Mouse (Mus musculus): ENCODE data around the gene Nubp2. TPM values are rescaled to one million over a fixed set of nuclear protein-coding genes. Genes with fewer than 3 reads are reported as not detected.

The Nubp2 gene
- polyA plus RNA-seq, 1 experiment from 2014 or later, result 75.4 TPM

GRCm38 (mm10) chr17:24850773-24851127 is 35.4 kb downstream of the Nubp2 start:
- peaks cover 4% of the 10 kb centered on the region; the same call in 1 of the 2 replicates for H3K27me3 ChIP-seq (replicated peaks)
- peaks cover 7% of the 10 kb centered on the region for H3K36me3 ChIP-seq
- peak overlapping the region; percentile 78 for H3K4me3 ChIP-seq
- no peaks in the 10 kb centered on the region for H3K9me3 ChIP-seq
- WGBS, result 2% methylated on average over 20 of the region's 20 CpGs
- peaks cover 17% of the 10 kb centered on the region; the same call in 1 of the 2 replicates for H3K4me1 ChIP-seq
- peak overlapping the region; percentile 67 for H3K9ac ChIP-seq
- peak overlapping the region; percentile 92 for H3K4me2 ChIP-seq (replicated peaks)
- no peak overlapping the region; the same call in 1 of the 2 replicates for H3K27ac ChIP-seq
- no peak; the same call in 1 of the 2 replicates for ATAC-seq (ENCODE audit: low FRiP score, low read depth)

DNA sequence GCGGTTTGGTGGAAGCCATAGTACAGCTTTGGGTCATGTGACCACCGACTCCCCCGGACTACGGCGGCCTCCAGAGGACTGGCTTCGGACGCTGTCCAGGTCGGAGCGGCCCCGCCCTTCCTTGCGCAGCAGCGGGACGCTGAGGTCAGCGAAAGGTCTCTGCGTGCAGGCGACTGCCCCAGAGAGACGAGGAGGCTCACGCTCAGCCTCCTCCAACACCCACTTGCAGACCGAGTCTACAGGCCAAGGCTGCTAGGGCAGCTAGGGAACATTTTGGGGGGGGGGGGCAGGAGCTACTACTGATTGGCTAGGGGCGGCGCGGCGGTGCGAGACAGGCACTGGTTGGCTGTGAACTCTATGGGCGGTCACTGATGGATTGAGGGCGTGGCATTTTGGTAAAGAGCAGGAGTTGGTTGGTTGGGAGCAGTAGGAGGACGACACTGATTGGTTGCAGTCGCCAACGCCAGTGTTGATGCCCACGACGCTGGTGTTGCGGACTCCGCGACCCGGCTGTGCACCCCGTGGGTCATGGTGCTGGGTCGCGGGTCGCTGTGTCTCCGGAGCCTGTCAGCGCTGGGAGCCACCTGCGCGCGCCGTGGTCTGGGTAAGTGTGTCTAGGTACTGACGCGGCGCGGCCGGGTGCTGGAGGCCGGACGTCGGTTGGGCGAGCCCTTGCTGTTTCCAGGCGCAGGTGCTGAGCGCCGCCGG is 35.9 kb downstream of the Nubp2 start, which contains the start of gene Fahd1:
Gene Fahd1 (minus strand): TSS at position 300 of the 708 bp plus-strand sequence.
- under 1% methylated on average over 58 of the region's 58 CpGs for WGBS
- Histone ChIP-seq H3K9ac (peak within 1 kb of the TSS; percentile 77), H3K27ac (peak within 1 kb of the TSS; percentile 84), H3K36me3 (peaks cover 7% of the 10 kb centered on the region), H3K9me3 (no peaks in the 10 kb centered on the region), H3K4me1 (peaks cover 17% of the 10 kb centered on the region; the same call in 1 of the 2 replicates), H3K4me2 (replicated peaks) (peak within 1 kb of the TSS; percentile 92), H3K27me3 (replicated peaks) (peaks cover 4% of the 10 kb centered on the region; the same call in 1 of the 2 replicates), H3K4me3 (peak within 1 kb of the TSS; percentile 78)
- peak; percentile 100 for ATAC-seq (ENCODE audit: low FRiP score, low read depth)

GRCm38 (mm10) chr17:24849733-24850064 is 36.5 kb downstream of the Nubp2 start:
- WGBS, result under 1% methylated on average over 21 of the region's 21 CpGs
- peak overlapping the region; percentile 92 for H3K4me2 ChIP-seq (replicated peaks)
- peaks cover 4% of the 10 kb centered on the region; the same call in 1 of the 2 replicates for H3K27me3 ChIP-seq (replicated peaks)
- peaks cover 7% of the 10 kb centered on the region for H3K36me3 ChIP-seq
- H3K9ac ChIP-seq, result peak overlapping the region; percentile 77
- H3K27ac ChIP-seq, result no peak overlapping the region
- H3K4me3 ChIP-seq, result peak overlapping the region; percentile 78
- H3K9me3 ChIP-seq, result no peaks in the 10 kb centered on the region
- H3K4me1 ChIP-seq, result peaks cover 17% of the 10 kb centered on the region; the same call in 1 of the 2 replicates
- peak; percentile 73 for ATAC-seq (ENCODE audit: low FRiP score, low read depth)

- H3K36me3 ChIP-seq, result peaks cover 5% of the 10 kb centered on the region
- peaks cover 4% of the 10 kb centered on the region; the same call in 1 of the 2 replicates for H3K27me3 ChIP-seq (replicated peaks)
- ATAC-seq (ENCODE audit: low FRiP score, low read depth), result no peak
- H3K4me2 ChIP-seq (replicated peaks), result peak overlapping the region; percentile 92
- H3K9ac ChIP-seq, result no peak overlapping the region
- no peak overlapping the region for H3K4me3 ChIP-seq
- H3K27ac ChIP-seq, result no peak overlapping the region
- H3K9me3 ChIP-seq, result no peaks in the 10 kb centered on the region
- peaks cover 17% of the 10 kb centered on the region; the same call in 1 of the 2 replicates for H3K4me1 ChIP-seq
Observed at GRCm38 (mm10) chr17:24848600-24849031, 37.5 kb downstream of the Nubp2 start.

DNA sequence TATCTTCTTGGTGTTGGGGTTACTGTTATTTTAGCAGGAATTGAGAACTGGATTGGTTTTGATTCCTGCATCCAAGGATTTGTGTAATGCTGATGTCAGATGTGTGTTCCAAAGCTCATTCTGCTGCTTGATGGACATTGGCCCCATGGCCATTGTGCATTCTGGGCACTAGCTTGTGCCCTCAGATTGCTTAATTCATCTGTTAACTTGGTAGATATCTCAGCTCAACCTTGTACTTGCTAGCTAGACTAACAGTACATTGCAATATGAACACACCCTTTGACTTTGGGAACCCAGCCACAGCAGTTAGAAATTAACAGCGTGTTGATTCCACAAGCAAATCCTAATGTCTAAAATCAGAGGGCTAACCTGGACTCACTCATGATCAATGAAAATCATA is 38.8 kb downstream of the Nubp2 start:
- Histone ChIP-seq H3K27me3 (replicated peaks) (peaks cover 4% of the 10 kb centered on the region; the same call in 1 of the 2 replicates), H3K9ac (no peak overlapping the region), H3K4me2 (replicated peaks) (no peak overlapping the region), H3K4me1 (peaks cover 17% of the 10 kb centered on the region; the same call in 1 of the 2 replicates), H3K9me3 (no peaks in the 10 kb centered on the region), H3K4me3 (no peak overlapping the region), H3K36me3 (no peaks in the 10 kb centered on the region), H3K27ac (no peak overlapping the region)
- WGBS, result 98% methylated on average over 1 of the region's 1 CpGs
- no peak for ATAC-seq (ENCODE audit: low FRiP score, low read depth)

DNA sequence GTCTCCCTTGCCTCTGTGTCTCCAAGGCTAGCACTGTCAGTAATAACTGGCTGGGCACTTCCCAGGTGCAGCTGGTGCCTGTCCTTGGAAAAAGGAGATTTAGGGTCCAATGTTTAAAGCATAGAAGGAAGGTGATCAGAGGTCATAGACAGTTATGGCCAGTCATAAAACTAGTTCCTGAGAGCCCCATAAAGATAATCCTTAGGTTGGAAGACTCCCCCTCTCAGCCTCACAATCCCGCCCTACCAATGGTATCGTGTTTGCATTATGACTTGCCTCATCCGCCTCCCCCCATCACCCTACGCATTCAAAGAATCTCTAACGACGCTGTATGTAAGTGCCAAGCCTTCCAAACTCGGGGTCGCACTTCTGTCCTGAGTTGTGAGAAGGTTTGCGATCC is 41.6 kb downstream of the Nubp2 start:
- Histone ChIP-seq H3K9me3 (no peaks in the 10 kb centered on the region), H3K36me3 (no peaks in the 10 kb centered on the region), H3K27me3 (replicated peaks) (peaks cover 3% of the 10 kb centered on the region; the same call in 1 of the 2 replicates), H3K4me3 (no peak overlapping the region), H3K9ac (no peak overlapping the region), H3K4me1 (peaks cover 6% of the 10 kb centered on the region; the same call in 1 of the 2 replicates), H3K27ac (no peak overlapping the region), H3K4me2 (replicated peaks) (no peak overlapping the region)
- WGBS, result 44% methylated on average over 9 of the region's 9 CpGs
- no peak for ATAC-seq (ENCODE audit: low FRiP score, low read depth)

DNA sequence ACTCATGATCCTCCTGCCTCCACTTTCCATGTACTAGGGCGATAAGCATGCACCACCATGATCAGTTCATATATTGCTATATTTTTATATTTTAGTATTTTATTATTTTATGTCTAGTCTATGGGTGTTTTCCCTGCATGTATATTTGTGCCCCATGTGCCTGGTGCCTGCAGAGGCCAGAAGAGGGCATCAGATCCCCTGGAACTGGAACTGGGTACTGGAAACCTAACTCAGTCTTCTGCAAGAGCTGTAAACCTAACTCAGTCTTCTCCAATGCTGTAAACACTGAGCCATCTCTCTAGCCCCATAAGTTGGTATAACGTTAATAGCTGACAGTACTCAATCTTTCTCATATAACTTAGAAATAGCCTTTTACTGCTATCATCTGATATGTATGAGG is 43.5 kb downstream of the Nubp2 start:
- H3K36me3 ChIP-seq, result no peaks in the 10 kb centered on the region
- H3K27me3 ChIP-seq (replicated peaks), result peaks cover 3% of the 10 kb centered on the region; the same call in 1 of the 2 replicates
- no peak overlapping the region for H3K4me2 ChIP-seq (replicated peaks)
- H3K9ac ChIP-seq, result no peak overlapping the region
- ATAC-seq (ENCODE audit: low FRiP score, low read depth), result no peak
- H3K4me3 ChIP-seq, result no peak overlapping the region
- WGBS, result 50% methylated on average over 2 of the region's 2 CpGs
- no peak overlapping the region for H3K27ac ChIP-seq
- no peaks in the 10 kb centered on the region for H3K9me3 ChIP-seq
- H3K4me1 ChIP-seq, result no peaks in the 10 kb centered on the region

GRCm38 (mm10) chr17:24841133-24841532 is 45.0 kb downstream of the Nubp2 start:
- no peaks in the 10 kb centered on the region for H3K36me3 ChIP-seq
- no peak overlapping the region for H3K9ac ChIP-seq
- WGBS, result 51% methylated on average over 4 of the region's 4 CpGs
- H3K27ac ChIP-seq, result no peak overlapping the region
- no peak overlapping the region for H3K4me2 ChIP-seq (replicated peaks)
- H3K9me3 ChIP-seq, result no peaks in the 10 kb centered on the region
- no peak overlapping the region for H3K4me3 ChIP-seq
- no peak for ATAC-seq (ENCODE audit: low FRiP score, low read depth)
- peaks cover 3% of the 10 kb centered on the region; the same call in 1 of the 2 replicates for H3K27me3 ChIP-seq (replicated peaks)
- no peaks in the 10 kb centered on the region for H3K4me1 ChIP-seq

- no peak overlapping the region for H3K9ac ChIP-seq
Observed at GRCm38 (mm10) chr17:24840341-24840740, 45.8 kb downstream of the Nubp2 start.

GRCm38 (mm10) chr17:24839842-24840241 is 46.3 kb downstream of the Nubp2 start, which contains the start of gene Hagh:
Hagh (plus strand) TSS chr17:24840143.
- H3K36me3 ChIP-seq, result no peaks in the 10 kb centered on the region
- no peak within 1 kb of the TSS for H3K4me3 ChIP-seq
- no peaks in the 10 kb centered on the region for H3K9me3 ChIP-seq
- H3K27ac ChIP-seq, result no peak within 1 kb of the TSS
- H3K27me3 ChIP-seq (replicated peaks), result peaks cover 3% of the 10 kb centered on the region; the same call in 1 of the 2 replicates
- H3K4me2 ChIP-seq (replicated peaks), result no peak within 1 kb of the TSS
- ATAC-seq (ENCODE audit: low FRiP score, low read depth), result no peak
- no peaks in the 10 kb centered on the region for H3K4me1 ChIP-seq
- H3K9ac ChIP-seq, result no peak within 1 kb of the TSS
- 71% methylated on average over 8 of the region's 8 CpGs for WGBS

More at GRCm38 (mm10) chr17:24840341-24840740, 45.8 kb downstream of the Nubp2 start:
- H3K4me1 ChIP-seq, result no peaks in the 10 kb centered on the region
- no peaks in the 10 kb centered on the region for H3K36me3 ChIP-seq
- no peak overlapping the region for H3K4me3 ChIP-seq
- no peaks in the 10 kb centered on the region for H3K9me3 ChIP-seq
- H3K27ac ChIP-seq, result no peak overlapping the region
- 67% methylated on average over 5 of the region's 5 CpGs for WGBS
- ATAC-seq (ENCODE audit: low FRiP score, low read depth), result no peak
- H3K4me2 ChIP-seq (replicated peaks), result no peak overlapping the region
- H3K27me3 ChIP-seq (replicated peaks), result peaks cover 3% of the 10 kb centered on the region; the same call in 1 of the 2 replicates
